Mouse (Mus musculus) T-helper 2 cell (primary cell): ENCODE measurements around the gene Olfr1245.
"Not testable (repeated sequence)": the region's sequence is repeated elsewhere in the genome, so short reads cannot be mapped to it uniquely, and the experiment has no call there.

Experiments used
- in situ Hi-C: fragments of 300-600 bp; cut with MboI, MseI; formaldehyde crosslinking; loops from one replicate; pipeline ENCODE4 v1.15.1; 2025; ENCODE audit warnings: high pct_unique_total_duplicates

Gene Olfr1245

GRCm38 (mm10) chr2:89578347-89578746 lies at the start of gene Olfr1245:
Gene Olfr1245, minus strand, starts transcription at chr2:89578447.
- in situ Hi-C loops: no loop called here

DNA sequence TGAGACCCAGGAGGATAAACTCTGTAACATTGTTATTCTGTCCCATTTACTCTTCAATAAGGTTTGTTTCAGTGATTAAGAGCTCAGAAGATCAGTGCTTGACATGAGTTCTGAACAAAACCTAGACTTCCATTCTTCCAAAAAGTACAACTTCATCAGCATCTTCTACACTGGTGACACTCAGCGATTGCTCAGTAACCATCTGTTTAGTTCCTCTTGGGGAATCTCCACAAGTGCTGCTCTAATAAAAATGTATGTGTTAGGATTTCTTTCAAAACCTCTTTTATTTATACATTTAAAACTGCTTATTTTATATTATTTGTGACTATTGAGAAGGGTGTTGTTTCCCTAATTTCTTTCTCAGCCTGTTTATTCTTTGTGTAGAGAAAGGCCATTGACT lies 39.9 kb upstream of the Olfr1245 start, which contains the start of gene Olfr1248:
Olfr1248 (minus strand) TSS at position 101 of the 400 bp plus-strand sequence.
- in situ Hi-C loops: loop anchor here (10.0 kb wide), 1 partner anchor 363 kb away; the partner anchor contains the start of gene Olfr1228

DNA sequence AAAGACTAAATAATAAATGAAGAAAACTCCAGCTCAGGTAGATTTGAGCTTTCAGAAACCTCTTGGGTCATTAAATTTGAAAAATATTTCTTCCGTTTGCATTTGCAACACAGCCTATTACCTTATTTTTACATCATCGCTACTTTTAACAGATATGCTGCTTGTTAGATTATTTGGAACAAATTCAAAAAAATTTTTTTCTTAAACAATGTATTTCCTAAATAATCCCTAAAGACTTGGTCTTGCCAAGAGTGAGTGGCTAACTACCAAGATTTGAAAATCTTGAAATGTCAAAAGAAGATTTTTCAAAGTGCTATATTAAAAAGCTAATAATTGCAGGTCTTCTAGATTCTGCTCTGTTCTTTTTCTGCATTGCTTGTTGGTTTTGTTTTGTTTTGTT lies 35.8 kb upstream of the Olfr1245 start, which contains the start of gene Olfr1247:
Olfr1247 (minus strand) TSS at position 101 of the 400 bp plus-strand sequence.
- in situ Hi-C loops: loop anchor here (10.0 kb wide), 1 partner anchor 359 kb away; the partner anchor contains the start of gene Olfr1228

- in situ Hi-C loops: loop anchor here (10.0 kb wide), 1 partner anchor 1938 kb away; the partner anchor contains the start of gene Olfr1134
Observed at GRCm38 (mm10) chr2:89593057-89593456, 14.8 kb upstream of the Olfr1245 start, which contains the start of gene Olfr1246. Gene Olfr1246, minus strand, starts transcription at chr2:89593157.

GRCm38 (mm10) chr2:89562706-89563105 lies 15.5 kb downstream of the Olfr1245 start:
- in situ Hi-C loops: not testable (repeated sequence)

GRCm38 (mm10) chr2:89544516-89544915 lies 33.7 kb downstream of the Olfr1245 start:
- in situ Hi-C loops: no loop called here

- in situ Hi-C loops: no loop called here
Observed at GRCm38 (mm10) chr2:89539923-89540322, 38.3 kb downstream of the Olfr1245 start.

- in situ Hi-C loops: no loop called here
Observed at GRCm38 (mm10) chr2:89531387-89531786, 46.9 kb downstream of the Olfr1245 start, which contains the start of gene Olfr1243. Gene Olfr1243, minus strand, starts transcription at chr2:89531487.
